Mouse (Mus musculus): ENCODE data around the gene Tnfrsf21.

GRCm38 (mm10) chr17:42991112-42991511, 25.2 kb upstream of the Tnfrsf21 start:
- no peak for TF ChIP-seq CTCF (IDR thresholded peaks at IDR 0.05; ENCODE audit: low read depth)
- TF ChIP-seq EP300 (optimal IDR thresholded peaks at IDR 0.05) = no peak

Data from stomach, postnatal 0 days (tissue).